Mouse (Mus musculus) gastrocnemius, postnatal 14 days (tissue): ENCODE data around the gene Zbtb20. TPM values are rescaled to one million over a fixed set of nuclear protein-coding genes. Genes with fewer than 3 reads are reported as not detected.

Source experiments
- DNase-seq: peaks from one replicate; pipeline ENCODE4 v3.0.0; 2021; ENCODE audit warnings: mixed read lengths
- intact Hi-C: fragments of 180-260 bp; cut with DNase I; formaldehyde crosslinking; loops from one replicate; pipeline ENCODE4 v1.15.1; 2025; ENCODE audit warnings: low total_unique reads
- total RNA-seq, 2 experiments: library from RNA; stranded (reverse); gene quantifications; 2 replicates each; pipeline ENCODE4 v1.2.3; 2021

Zbtb20 gene
- total RNA-seq, 2 experiments from 2014 or later: 103 to 113 TPM

- intact Hi-C loops: no loop called here
- no peak for DNase-seq
Measured at GRCm38 (mm10) chr16:43046686-43047085, 171.0 kb downstream of the Zbtb20 start.

DNA sequence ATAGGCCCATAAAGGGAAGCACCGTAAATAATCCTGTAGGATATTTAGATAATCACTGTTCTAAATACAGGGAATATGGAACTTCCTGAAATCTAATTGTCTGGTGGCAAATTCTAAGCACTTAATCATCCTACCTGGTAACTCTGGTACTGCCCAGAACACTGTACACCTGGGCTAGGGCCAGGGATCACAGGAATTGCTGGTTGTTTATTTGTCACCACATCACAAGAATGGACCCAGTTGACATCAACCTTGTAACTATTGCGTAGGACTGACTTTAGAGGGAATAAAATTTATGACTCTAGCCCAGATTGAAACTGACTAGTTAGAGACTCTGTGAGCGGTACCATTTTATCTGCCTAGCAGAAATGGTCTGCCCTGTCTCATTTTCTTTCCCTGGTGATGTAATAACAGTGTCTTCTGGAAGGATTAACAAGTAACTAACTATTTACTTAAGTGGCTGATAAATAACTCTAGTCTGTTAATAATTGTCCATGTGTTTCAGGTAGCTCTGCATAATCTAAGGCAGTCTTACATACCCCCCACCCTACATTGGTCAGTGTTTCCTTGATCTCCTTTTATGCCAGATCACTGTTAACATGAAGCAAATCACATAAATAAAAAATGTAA lies 194.1 kb downstream of the Zbtb20 start:
- no peak for DNase-seq
- intact Hi-C loops: no loop called here

DNA sequence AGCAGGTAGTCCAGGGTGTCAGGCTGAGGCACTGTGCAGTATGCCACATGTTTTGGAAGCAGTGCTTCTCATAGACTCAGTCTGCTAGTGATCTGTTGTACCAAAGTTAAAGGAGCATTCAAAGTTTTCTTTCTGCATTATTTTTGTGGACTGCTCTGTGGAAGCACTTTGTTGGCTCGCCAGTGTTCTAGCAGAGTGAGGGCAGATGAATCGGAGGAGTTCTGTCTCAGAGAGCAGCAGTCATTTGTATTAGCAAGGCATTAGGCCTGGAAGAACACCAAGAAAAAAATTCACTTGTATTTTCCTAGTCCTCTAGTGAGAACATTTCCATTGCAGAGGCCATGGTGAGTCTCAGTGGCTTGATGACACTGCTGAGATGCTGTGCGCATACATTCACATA lies 196.2 kb downstream of the Zbtb20 start:
- no peak for DNase-seq
- intact Hi-C loops: no loop called here

DNA sequence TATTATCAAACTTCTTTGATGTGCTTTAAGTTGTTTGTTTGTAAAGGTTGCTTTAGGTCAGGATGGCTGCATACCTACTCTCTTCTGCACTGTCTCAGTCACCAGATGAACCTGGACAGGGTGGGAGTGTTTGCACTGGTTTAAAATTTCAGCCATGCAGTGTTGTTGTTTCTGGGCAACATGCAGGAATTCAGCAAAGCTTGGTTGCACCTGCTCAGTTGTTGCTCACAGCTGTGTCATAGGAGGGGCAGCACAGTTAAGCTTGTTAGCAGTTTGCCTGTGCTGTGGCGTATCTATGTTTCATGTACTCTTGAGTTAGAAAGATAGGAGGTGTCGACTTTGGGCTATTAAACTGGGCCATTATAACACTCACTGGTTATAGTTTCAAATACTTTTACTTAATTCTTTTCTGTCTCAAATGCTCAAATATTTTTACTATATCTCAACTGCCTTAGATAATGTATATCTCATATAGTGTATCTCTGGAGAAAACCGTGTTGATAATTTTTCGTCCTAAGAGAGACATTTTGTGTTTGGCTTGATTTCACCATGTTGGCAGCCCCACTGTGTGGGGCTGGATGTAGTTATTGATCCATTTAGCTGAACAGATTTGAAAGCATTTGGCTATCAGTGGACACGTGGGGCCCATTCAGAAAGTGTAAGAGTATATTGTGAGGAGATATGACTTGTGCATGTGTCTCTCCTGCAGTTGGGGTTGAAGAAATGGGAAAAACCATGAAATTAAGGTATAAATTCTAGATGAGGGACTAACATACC lies 197.3 kb downstream of the Zbtb20 start:
- no peak for DNase-seq
- intact Hi-C loops: no loop called here

- intact Hi-C loops: no loop called here
- no peak for DNase-seq
Measured at GRCm38 (mm10) chr16:43080403-43080802, 204.7 kb downstream of the Zbtb20 start.

GRCm38 (mm10) chr16:43080923-43081702 lies 205.4 kb downstream of the Zbtb20 start:
- peak; percentile 23 for DNase-seq
- intact Hi-C loops: no loop called here

GRCm38 (mm10) chr16:43081995-43082394 lies 206.3 kb downstream of the Zbtb20 start:
- DNase-seq: peak; percentile 20
- intact Hi-C loops: no loop called here

DNA sequence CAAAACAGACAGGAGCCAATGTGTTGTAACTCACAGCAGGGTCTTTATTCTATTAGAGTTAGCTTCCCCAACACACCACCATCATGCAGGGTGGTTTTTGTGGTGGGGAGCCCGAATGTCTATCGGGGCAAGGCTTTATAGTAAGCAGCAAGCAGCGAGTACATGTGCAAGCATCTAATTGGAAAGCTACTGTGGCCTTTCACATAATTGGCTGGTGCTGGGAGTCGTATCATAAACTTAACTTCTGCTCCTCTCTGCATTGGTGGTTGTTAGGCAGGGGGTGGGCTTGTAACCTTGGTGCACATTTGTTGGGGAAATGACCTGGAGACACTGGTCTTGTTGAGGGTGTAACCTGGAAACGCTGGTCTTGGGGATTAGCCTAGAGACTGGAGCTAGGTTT lies 207.1 kb downstream of the Zbtb20 start:
- intact Hi-C loops: no loop called here
- no peak for DNase-seq

DNA sequence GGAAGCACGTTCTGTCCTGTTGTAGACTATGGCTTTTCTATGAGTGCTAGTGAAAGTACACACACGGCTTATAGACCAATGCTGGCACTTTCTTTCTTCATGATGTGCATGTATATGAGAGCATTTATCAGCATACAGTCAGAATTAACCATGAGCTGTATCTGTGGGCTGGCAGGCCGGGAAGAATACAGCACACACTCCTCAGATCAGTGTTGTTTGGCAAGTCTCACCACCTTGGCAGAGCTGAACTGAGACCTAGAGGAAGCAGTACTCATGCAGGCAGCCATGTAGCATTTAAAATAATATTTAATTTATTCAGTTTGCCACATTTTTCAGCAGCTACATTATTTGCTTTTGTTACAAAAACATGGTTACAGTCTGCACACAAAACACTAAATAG lies 214.5 kb downstream of the Zbtb20 start:
- DNase-seq: no peak
- intact Hi-C loops: no loop called here

GRCm38 (mm10) chr16:43094161-43094560 lies 218.5 kb downstream of the Zbtb20 start:
- intact Hi-C loops: no loop called here
- DNase-seq: no peak

- DNase-seq: no peak
- intact Hi-C loops: no loop called here
Measured at GRCm38 (mm10) chr16:43094756-43095155, 219.1 kb downstream of the Zbtb20 start.

DNA sequence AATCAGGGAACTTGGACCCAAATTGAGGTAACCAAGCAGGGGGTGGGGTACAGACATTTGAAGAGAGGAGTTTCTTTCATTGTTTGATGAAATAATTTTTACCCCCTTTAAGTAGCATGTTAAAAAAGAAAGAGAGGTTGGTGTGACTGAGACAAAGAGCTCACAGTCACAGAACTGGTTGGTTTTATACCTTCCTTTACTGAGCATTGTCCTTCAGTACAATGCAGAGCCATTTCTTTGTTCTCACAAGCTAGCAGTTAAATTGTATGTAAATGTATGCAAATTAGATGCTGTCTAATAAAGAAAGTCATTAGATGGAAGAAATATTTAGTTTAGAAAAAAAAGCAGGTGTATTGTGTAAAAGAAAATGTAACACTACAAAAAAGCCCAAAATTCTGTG lies 220.4 kb downstream of the Zbtb20 start:
- no peak for DNase-seq
- intact Hi-C loops: no loop called here

DNA sequence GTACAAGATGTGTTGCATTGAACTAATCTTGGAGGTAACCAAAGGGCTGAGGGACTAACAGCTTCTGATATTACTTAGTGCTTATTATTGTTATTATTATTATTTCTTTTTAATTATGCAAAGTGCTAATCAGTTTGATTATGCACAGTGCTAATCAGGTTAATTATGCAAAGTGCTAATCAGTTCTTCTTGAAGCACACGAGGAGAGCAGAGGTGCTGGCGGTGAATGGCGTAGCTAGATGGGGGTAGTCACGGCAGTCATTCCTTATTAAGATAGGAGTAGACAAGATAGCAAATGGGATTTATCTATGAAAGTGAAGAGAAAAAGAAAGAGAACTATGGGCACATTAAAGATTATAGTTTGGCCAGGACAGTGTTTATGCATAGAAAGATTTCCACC lies 222.5 kb downstream of the Zbtb20 start:
- intact Hi-C loops: no loop called here
- no peak for DNase-seq

DNA sequence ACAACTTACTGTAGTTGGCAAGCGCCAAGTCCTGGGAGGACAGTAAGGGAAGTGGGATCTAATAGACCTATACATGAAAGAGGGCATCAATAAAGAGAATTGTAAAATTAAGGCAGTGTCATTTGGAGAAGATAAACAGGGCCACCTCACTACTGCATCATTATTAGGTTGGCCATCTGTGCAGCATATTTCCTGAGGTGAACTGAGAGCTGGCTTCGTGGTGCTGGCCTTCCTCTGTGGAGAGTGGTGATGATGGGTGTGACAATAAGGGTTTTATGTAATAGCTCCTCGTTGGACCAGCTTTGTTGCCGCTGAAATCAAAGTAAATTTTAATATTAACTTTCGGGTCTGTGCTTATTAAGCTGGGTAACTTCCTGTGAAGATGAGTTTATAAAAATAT lies 223.0 kb downstream of the Zbtb20 start:
- no peak for DNase-seq
- intact Hi-C loops: no loop called here

GRCm38 (mm10) chr16:43111288-43111687 lies 235.6 kb downstream of the Zbtb20 start:
- no peak for DNase-seq
- intact Hi-C loops: no loop called here

DNA sequence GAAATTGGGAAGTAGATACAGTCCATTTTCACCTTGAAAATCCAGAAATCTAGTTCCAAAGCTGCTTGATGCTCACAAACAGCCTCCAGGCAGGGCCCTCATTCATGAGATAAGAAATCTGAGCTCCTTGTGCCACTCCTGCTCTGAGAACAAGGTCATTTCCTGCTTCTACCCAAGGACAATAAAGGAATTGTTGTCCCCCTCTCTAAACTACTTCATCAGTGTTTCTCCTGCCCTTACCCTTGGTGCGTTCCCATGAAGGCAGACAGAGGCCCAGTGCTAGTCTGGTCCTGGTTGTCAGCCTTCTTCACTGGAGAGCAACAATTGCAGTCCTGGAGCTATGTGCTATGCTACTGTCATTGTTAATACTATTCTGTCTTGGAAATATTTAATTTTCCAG lies 238.3 kb downstream of the Zbtb20 start:
- intact Hi-C loops: no loop called here

GRCm38 (mm10) chr16:43129966-43130365 lies 254.3 kb downstream of the Zbtb20 start:
- DNase-seq: peak; percentile 8
- intact Hi-C loops: no loop called here

More for the DNA sequence above, 238.3 kb downstream of the Zbtb20 start:
- no peak for DNase-seq

- intact Hi-C loops: no loop called here
- DNase-seq: no peak
Measured at GRCm38 (mm10) chr16:43130583-43130982, 254.9 kb downstream of the Zbtb20 start.

GRCm38 (mm10) chr16:43131077-43131476 lies 255.4 kb downstream of the Zbtb20 start:
- intact Hi-C loops: no loop called here
- DNase-seq: no peak

DNA sequence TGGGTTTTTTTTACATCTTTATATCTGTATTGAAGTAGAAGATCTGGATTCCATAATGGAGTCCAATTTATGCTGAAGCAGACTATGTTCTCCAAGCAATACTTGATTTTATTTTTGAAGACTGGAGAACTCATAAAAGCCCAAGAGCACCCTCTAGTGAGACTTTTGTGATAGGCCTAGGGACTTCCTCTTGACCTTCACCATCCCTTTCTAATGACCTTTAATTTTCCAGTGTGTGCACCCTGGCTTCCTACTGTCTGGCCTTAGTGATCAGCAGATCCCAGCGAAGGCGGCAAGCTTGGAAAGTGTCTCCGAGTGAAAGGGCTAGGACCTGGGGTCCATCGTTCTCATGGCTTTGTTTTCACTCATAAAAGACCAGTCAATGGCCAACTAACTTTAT lies 292.8 kb downstream of the Zbtb20 start:
- intact Hi-C loops: loop anchor here (10.0 kb wide), 1 partner anchor 334 kb away; no protein-coding TSS in a partner anchor
- no peak for DNase-seq
